Mouse (Mus musculus) lung, postnatal 0 days (tissue): Measurements from ENCODE around the gene Ptpre. TPM values are rescaled to one million over a fixed set of nuclear protein-coding genes. Genes with fewer than 3 reads are reported as not detected.

Experiments used
- ATAC-seq: fragments of 200-750 bp; cut with Nextera tagmentation; 2 replicates; pipeline ENCODE4 v1.8.0; 2017; ENCODE audit warnings: moderate library complexity
- DNase-seq: peaks from one replicate; pipeline ENCODE4 v3.0.0-alpha.2; 2016; ENCODE audit warnings: low spot score
- H3K27ac ChIP-seq: fragments of 300-500 bp; sonication (generic); 2 replicates; pipeline ENCODE4 v1.5.1; 2014; ENCODE audit warnings: antibody characterized with exemption, mild to moderate bottlenecking, low read length, mixed read lengths
- H3K27me3 ChIP-seq: fragments of 300-500 bp; sonication (generic); replicated peaks from 2 replicates; pipeline ENCODE4 v1.6.1; 2014; ENCODE audit warnings: low read length, mixed read lengths; ENCODE audit not compliant: insufficient read depth
- H3K36me3 ChIP-seq: fragments of 300-500 bp; sonication (generic); 2 replicates; pipeline ENCODE4 v1.6.1; 2014; ENCODE audit warnings: low read length, mixed read lengths; ENCODE audit not compliant: insufficient read depth
- H3K4me1 ChIP-seq: fragments of 300-500 bp; sonication (generic); 2 replicates; pipeline ENCODE4 v1.6.1; 2014; ENCODE audit warnings: antibody characterized with exemption, low read depth, low read length, mixed read lengths; ENCODE audit not compliant: insufficient read depth
- H3K4me2 ChIP-seq: fragments of 300-500 bp; sonication (generic); replicated peaks from 2 replicates; pipeline ENCODE4 v1.6.1; 2014; ENCODE audit warnings: low read depth, mild to moderate bottlenecking, low read length, moderate library complexity, mixed read lengths
- H3K4me3 ChIP-seq: fragments of 300-500 bp; sonication (generic); 2 replicates; pipeline ENCODE4 v1.5.1; 2014; ENCODE audit warnings: low read depth, low read length
- H3K9ac ChIP-seq: fragments of 300-500 bp; sonication (generic); replicated peaks from 2 replicates; pipeline ENCODE4 v1.6.1; 2014; ENCODE audit warnings: low read depth, mild to moderate bottlenecking
- H3K9me3 ChIP-seq: fragments of 300-500 bp; sonication (generic); 2 replicates; pipeline ENCODE4 v1.6.1; 2016; ENCODE audit warnings: low read length, mixed read lengths
- CTCF ChIP-seq: IDR thresholded peaks from 2 replicates; pipeline ENCODE4 v1.5.1; 2016; ENCODE audit warnings: antibody characterized with exemption, mild to moderate bottlenecking
- EP300 ChIP-seq: IDR thresholded peaks from 2 replicates; pipeline ENCODE4 v1.6.1; 2016; ENCODE audit warnings: antibody characterized with exemption, mild to moderate bottlenecking, control low read depth
- WGBS: fragments of 180-500 bp; shearing (Covaris S2); extraction: QIAGEN DNeasy Blood & Tissue Kit; methylation state at CpG from one replicate; pipeline ENCODE4 v1.1.7; 2014; 5-methylcytosine and 5-hydroxymethylcytosine counted together
- polyA plus RNA-seq: library from polyadenylated mRNA; unstranded; fragments of >200 nt; fragmentation: Nextera tagmentation; extraction: Ambion mirVana; gene quantifications from 2 replicates; pipeline ENCODE4 v1.2.1, GENCODE M21; 2015

Ptpre gene
- polyA plus RNA-seq, 1 experiment from 2014 or later: 8.6 TPM

DNA sequence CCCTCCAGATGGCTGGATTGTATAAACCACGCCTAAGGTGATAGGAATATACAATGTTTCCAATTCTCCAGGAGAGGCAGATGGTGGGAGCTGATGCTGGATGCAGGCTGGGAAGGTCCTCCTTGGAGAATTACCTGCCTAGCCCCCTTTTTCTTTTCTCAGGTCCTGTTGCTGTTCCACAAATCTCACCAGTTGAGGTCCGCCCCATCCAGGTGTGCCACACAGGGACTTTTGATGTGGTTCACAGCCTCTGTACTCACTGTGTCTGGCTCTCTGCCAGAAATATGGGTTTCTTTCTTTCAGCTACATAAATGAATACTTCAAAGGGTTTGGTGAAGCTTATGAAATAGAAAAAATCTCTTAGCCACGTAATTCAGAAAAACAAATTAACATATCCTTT, 5.0 kb downstream of the Ptpre start:
- Histone ChIP-seq H3K36me3 (no peaks in the 10 kb centered on the region), H3K4me3 (no peak overlapping the region), H3K27me3 (0 out of 2 replicates have a peak, but pooled peaks cover 7% of the 10 kb centered on the region), H3K4me1 (peaks cover 4% of the 10 kb centered on the region; the same call in 1 of the 2 replicates), H3K9me3 (no peaks in the 10 kb centered on the region), H3K4me2 (no peak overlapping the region), H3K27ac (no peak overlapping the region), H3K9ac (no peak overlapping the region)
- no peak for TF ChIP-seq EP300
- no peak for TF ChIP-seq CTCF
- 60% methylated on average over 3 of the region's 3 CpGs for WGBS
- ATAC-seq: no peak
- no peak for DNase-seq

DNA sequence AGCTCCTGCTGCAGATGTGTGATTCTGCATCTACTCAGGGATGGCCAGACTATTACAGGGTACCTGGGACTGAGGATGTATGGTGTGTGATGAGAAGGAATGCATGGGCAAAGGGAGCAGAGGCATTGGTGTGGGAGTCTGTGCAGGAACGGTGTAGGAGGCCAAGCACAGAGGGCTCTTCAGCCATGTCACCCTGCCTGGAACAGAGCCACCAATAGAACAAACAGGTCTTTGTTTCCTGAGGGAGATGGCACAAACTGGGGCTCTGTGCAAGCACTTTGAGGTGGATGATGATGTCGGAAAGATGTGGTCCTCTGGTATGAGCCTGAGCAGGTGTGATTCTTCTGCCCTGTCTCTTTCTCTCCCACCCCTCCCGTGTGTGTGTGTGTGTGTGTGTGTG, 5.8 kb downstream of the Ptpre start:
- no peak for ATAC-seq

DNA sequence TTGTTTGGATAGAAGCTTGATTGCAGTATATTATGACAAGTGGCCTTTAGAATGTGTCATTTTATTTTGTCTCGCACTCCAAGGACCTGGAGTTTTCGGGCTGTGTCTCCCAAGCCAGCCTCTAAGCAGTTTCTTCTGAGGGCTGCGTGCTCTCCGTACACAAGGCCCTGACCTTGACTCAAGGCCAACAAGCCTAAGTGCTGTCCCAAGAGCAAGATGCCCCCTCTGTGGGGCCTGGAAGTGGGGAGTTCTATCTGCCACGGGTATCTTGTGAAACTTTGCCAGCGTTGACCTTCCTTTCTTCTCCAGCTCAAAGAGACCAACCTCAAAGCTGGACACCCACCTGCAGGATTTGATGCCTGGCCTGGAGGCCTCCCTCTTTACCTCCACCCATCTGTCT, 7.0 kb downstream of the Ptpre start:
- H3K9ac ChIP-seq: no peak overlapping the region
- ATAC-seq: no peak
- no peak overlapping the region for H3K27ac ChIP-seq
- no peaks in the 10 kb centered on the region for H3K36me3 ChIP-seq
- H3K9me3 ChIP-seq: no peaks in the 10 kb centered on the region
- no peak overlapping the region for H3K4me2 ChIP-seq
- no peak for TF ChIP-seq EP300
- TF ChIP-seq CTCF: no peak
- no peaks in the 10 kb centered on the region for H3K4me1 ChIP-seq
- no peak overlapping the region for H3K4me3 ChIP-seq
- H3K27me3 ChIP-seq: no peaks in the 10 kb centered on the region
- WGBS: 81% methylated on average over 6 of the region's 6 CpGs
- no peak for DNase-seq

More for the DNA sequence above, 5.8 kb downstream of the Ptpre start:
- WGBS: 65% methylated on average over 3 of the region's 3 CpGs
- no peak for DNase-seq
- H3K4me3 ChIP-seq: no peak overlapping the region
- no peak overlapping the region for H3K9ac ChIP-seq
- 0 out of 2 replicates have a peak, but pooled peaks cover 7% of the 10 kb centered on the region for H3K27me3 ChIP-seq
- no peak for TF ChIP-seq CTCF
- TF ChIP-seq EP300: no peak
- no peaks in the 10 kb centered on the region for H3K36me3 ChIP-seq
- H3K4me2 ChIP-seq: no peak overlapping the region
- peaks cover 2% of the 10 kb centered on the region; the same call in 1 of the 2 replicates for H3K4me1 ChIP-seq
- no peaks in the 10 kb centered on the region for H3K9me3 ChIP-seq
- no peak overlapping the region for H3K27ac ChIP-seq

DNA sequence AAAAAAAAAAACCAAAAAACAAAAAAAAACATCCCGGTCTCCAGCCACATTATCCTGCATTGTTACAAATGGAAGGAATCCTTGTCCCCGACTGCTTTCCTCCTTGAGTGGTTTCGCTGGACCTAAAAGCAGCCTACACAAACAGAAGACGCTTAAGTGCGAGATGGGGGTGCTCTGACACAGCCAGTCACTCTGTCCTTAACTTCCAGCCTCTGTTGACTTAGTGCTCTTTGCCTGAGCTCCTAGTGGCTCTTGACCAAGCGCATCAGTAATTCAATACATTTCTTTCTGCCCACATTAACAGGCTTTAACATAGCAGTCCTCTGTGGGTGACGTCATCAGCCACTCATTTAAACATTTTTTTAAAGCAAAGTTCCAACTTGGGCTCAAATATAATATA, 8.7 kb downstream of the Ptpre start:
- Histone ChIP-seq H3K4me3 (no peak overlapping the region), H3K27me3 (no peaks in the 10 kb centered on the region), H3K4me2 (no peak overlapping the region), H3K4me1 (peaks cover 4% of the 10 kb centered on the region; the same call in 1 of the 2 replicates), H3K36me3 (no peaks in the 10 kb centered on the region), H3K9ac (no peak overlapping the region), H3K27ac (no peak overlapping the region), H3K9me3 (no peaks in the 10 kb centered on the region)
- peak; percentile 95 for ATAC-seq
- TF ChIP-seq CTCF (no peak), EP300 (peak; percentile 75)
- DNase-seq: peak; percentile 80
- WGBS: 44% methylated on average over 7 of the region's 7 CpGs

DNA sequence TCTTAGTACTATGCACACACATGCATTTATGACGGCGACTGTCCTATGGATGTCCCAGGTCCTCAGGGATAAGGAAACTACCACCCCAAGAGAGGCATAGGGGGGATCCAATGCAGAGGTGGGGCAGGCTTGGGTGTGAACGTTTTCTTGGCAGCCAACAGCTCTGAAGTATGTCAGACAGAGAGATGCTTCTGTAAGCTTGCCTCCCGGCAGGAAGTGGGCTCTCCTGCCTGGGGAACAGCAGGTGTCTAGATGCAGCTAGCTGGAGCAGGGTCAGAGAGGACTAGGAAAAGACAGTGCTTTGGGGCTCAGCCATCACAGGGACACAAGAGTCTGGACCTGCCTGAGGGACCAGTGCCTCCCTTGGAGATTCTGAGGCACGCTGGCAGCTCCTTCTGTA, 9.2 kb downstream of the Ptpre start:
- no peaks in the 10 kb centered on the region for H3K9me3 ChIP-seq
- no peaks in the 10 kb centered on the region for H3K36me3 ChIP-seq
- no peaks in the 10 kb centered on the region for H3K27me3 ChIP-seq
- 29% methylated on average over 5 of the region's 5 CpGs for WGBS
- TF ChIP-seq CTCF (no peak), EP300 (no peak)
- ATAC-seq (no peak; the same call in 1 of the 2 replicates), DNase-seq (no peak)
- peaks cover 8% of the 10 kb centered on the region; the same call in 1 of the 2 replicates for H3K4me1 ChIP-seq
- H3K9ac ChIP-seq: no peak overlapping the region
- H3K4me2 ChIP-seq: no peak overlapping the region
- H3K27ac ChIP-seq: no peak overlapping the region
- H3K4me3 ChIP-seq: no peak overlapping the region

DNA sequence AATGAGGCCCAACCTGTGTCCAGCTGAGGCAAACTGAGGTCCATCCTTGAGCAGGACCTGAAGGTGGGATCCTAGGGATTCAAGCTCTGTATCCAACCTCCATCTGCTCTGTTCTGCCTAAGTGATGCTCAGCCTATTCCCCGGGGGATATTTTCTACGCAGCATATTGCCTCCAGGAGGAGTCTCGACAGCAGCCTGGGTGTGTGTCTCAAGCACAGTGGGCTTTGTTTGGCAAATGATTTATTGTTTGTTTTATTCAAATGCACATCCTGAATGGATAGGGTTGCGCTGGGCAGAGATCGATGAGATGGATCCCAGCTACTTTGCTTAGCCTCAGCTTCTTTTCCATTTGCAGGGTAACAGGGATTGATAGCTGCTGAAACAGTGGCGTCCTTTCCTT, 11.2 kb downstream of the Ptpre start:
- H3K4me1 ChIP-seq: peaks cover 10% of the 10 kb centered on the region; the same call in 1 of the 2 replicates
- H3K27ac ChIP-seq: no peak overlapping the region
- TF ChIP-seq EP300 (no peak), CTCF (no peak)
- H3K27me3 ChIP-seq: no peaks in the 10 kb centered on the region
- H3K4me2 ChIP-seq: no peak overlapping the region
- H3K9ac ChIP-seq: no peak overlapping the region
- ATAC-seq: no peak
- H3K4me3 ChIP-seq: no peak overlapping the region
- WGBS: 66% methylated on average over 6 of the region's 6 CpGs
- H3K9me3 ChIP-seq: no peaks in the 10 kb centered on the region
- no peak for DNase-seq
- H3K36me3 ChIP-seq: no peaks in the 10 kb centered on the region

DNA sequence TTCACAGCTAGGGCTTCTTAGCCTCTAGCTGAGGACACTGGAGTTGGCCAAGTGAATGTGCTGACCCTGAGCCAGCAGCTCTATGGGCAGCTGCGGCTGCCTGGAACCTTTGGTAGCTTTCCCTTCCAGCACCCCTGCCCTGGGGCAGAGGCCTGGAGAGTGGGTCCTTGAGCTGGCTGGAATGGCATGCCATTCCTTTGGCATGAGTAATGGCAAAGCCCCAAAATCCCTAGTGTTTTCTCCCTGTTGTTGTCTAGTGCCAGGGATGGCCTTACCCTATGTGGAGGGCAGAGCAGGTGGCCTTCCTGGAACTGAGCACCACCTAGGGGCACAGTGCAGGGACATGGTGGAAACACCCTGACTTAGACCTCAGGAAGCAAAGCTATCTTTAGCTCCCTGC, 14.3 kb downstream of the Ptpre start:
- Histone ChIP-seq H3K27me3 (no peaks in the 10 kb centered on the region), H3K4me2 (no peak overlapping the region), H3K4me1 (peaks cover 10% of the 10 kb centered on the region; the same call in 1 of the 2 replicates), H3K9ac (no peak overlapping the region), H3K4me3 (no peak overlapping the region), H3K36me3 (no peaks in the 10 kb centered on the region), H3K9me3 (no peaks in the 10 kb centered on the region), H3K27ac (0 out of 2 replicates have a peak overlapping the region, but pooled peaks have one; percentile 20)
- WGBS: 42% methylated on average over 1 of the region's 1 CpGs
- peak; percentile 79 for TF ChIP-seq EP300
- peak; percentile 35 for TF ChIP-seq CTCF
- DNase-seq (peak; percentile 72), ATAC-seq (peak; percentile 96)
